Mouse (Mus musculus): ENCODE results near the gene 4930435E12Rik. TPM values are rescaled to one million over a fixed set of nuclear protein-coding genes. Genes with fewer than 3 reads are reported as not detected.

The 4930435E12Rik gene
- total RNA-seq, 2 experiments from 2014 or later, result not detected

DNA sequence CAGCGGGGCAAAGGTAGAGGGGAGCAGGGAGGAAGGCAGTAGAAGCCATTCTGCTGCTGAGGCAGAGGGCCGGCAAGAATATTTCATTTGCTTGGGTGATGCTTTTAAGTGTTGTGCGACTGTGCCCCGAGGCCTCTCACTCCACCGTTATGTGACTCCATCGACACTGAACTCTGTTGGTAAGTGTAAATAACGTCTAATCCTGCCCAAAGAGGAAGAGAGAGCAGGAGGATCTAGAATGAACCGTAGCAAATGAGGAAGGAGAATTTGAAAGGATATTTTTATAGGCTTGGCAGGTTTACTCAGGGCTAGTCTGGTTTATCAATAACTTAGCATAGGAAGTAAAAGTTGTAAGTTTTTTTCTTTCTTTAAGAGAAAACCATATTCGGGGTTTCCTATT is 59.0 kb downstream of the 4930435E12Rik start:
- DNase-seq, result no peak

DNA sequence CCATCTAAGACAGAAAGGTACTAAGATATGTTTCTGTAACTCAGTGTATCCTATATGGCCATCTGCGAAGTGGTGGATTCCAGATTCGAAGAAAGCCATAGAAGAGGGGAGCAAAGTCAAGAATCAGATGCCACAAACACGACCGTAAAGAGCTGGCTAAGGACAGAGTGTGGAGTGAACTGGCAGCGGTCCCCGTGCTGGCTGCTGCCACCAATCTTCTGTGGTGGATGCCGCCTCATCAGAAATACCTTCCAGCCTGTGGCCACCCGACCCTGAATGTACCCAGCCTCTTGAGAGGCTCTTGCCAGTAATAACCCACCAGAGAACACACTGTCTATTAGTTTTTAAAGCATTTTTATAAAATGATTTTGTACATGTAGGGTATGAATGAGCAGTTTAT is 60.2 kb downstream of the 4930435E12Rik start:
- no peak for DNase-seq

DNA sequence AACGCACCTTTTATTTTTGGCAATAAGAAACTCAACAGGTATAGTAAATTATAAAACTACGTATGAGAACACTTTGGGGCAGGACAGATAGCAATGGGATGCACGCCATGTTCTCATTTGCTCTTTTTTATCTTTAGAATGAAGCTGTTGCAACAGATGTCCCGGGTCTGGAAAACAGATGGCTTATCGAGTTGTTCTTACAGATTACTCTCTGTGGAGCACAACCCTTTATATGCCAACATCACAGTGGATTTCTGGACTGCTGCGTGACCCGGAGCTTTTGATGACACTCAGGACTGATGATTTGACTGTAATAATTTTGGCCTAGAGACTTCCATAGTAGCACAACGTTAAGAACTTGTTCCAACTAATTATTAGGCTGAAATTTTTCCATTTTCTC is 60.8 kb downstream of the 4930435E12Rik start:
- DNase-seq, result no peak

DNA sequence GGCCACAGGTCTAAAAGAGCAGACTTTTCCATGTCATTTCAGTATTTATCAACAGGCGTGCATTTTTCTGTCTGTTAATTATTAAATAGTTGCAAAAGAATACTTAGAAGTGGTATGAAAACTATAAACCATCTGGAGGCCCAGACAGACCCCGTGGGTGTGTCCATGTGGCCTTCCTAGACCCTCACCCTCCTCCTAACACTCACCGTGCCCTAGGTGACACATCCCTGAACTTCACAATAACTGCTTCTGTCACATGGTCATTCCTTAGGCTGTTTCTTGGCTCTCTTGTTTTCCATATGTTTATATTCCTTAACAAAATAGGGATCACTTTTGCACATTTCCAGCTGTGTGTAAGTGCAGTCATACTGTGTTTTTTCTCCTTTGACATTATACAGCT is 61.9 kb downstream of the 4930435E12Rik start:
- DNase-seq, result no peak

DNA sequence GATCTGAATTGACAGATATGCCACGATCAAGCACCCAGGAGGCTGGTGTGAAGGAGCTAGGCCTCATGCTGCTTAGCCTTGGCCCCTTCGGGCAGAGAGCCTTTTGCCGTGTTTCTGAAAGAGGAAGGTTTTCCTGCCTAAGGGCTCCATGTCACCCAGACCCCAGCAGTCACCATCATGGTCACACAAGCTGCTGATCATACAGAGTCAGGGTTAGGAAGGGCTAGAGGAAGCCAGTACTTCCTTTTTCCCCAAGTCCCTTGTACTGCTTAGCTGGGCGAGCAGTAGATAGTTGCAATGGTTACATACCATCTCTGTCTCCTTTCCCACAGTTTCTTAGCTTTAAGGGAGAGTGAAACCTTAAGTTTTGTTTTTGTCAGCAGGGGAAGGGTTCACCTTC is 65.0 kb downstream of the 4930435E12Rik start:
- no peak for DNase-seq

DNA sequence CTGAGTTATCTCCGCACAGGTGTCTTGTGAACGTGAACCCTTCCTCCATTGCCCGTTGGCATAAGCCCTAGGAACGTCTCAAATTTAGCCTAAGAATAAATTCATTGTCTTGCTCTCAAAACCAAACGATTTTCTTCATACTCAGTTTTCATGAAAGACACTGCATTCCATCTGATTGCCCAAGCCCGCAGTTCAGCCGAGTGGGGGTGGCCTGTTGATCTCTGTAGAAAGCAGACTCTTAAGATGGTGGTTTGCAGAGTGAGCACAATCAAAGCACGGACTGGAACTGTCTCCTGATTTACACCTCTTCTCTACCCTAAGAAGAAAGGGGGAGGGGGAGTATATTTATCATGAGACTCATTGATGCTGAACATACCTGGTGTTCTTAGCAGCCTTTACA is 66.1 kb downstream of the 4930435E12Rik start:
- DNase-seq, result no peak

Other genes starting within 250 kb of the 4930435E12Rik start
- gene Arhgap31, start 115.5 kb downstream of the 4930435E12Rik start, total RNA-seq (2021), result 10 to 100 TPM; 21.3 to 33.7 TPM
- gene B4galt4, start 86.5 kb downstream of the 4930435E12Rik start, total RNA-seq (2021), result 10 to 100 TPM in 1 of 2 experiments, 1 to 10 TPM in 1; 9.0 to 13.0 TPM
- gene Upk1b, start 28.4 kb downstream of the 4930435E12Rik start, total RNA-seq (2021), result 1 to 10 TPM in 1 of 2 experiments, under 1 TPM in 1; 0.99 to 2.1 TPM
- 10 to 100 TPM in 1 of 2 experiments, 1 to 10 TPM in 1; 7.2 to 26.9 TPM for gene Igsf11, start 63.9 kb upstream of the 4930435E12Rik start, total RNA-seq (2021)

All from adrenal gland, postnatal 36 days (tissue).